Mouse (Mus musculus): Measurements from ENCODE around the gene Gpr157.

Gpr157 gene

DNA sequence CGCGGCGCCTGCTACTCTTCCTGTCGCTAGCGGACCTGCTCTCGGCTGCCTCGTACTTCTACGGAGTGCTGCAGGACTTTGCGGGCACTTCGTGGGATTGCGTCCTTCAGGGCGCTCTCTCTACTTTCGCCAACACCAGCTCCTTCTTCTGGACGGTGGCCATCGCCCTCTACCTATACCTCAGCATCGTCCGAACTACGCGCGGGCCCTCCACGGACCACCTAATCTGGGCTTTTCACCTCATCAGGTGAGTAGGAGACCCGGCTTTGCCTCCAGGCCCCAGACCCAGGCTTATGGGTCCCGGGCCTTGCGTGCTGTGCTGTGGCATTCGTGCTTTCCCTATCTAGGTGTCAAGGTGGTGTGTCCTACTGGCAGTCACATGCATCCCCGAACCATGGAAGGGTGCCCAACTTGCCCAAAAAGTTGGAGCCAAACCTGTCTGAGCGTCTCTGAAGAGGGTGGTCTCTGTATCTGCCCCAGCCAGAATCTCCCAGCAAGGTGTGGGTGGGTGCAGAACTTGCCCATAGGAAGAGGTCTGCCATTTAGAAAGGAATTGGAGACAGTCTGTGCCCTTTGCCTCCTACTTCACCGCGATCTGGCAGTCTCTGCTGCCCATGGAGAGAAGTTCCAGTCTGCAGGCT lies 845 bp downstream of the Gpr157 start:
- ChIA-PET POLR2A (interaction anchor here (0.7 to 3.5 kb wide), 82 partner anchors 9 to 780 kb away, joined by 3 to 62 read pairs (median 4); partner anchors contain the start of genes H6pd (in 2 of the 4), Spsb1 (in 2 of the 4), Kif1b (in 1 of the 4) and Slc25a33 (in 1 of the 4)), CTCF (interaction anchor here (0.6 to 2.9 kb wide), 34 partner anchors 8 to 494 kb away, joined by 3 to 47 read pairs (median 6); partner anchors contain the start of genes H6pd (in 2 of the 4), Slc2a5 (in 1 of the 4) and Spsb1 (in 1 of the 4))

DNA sequence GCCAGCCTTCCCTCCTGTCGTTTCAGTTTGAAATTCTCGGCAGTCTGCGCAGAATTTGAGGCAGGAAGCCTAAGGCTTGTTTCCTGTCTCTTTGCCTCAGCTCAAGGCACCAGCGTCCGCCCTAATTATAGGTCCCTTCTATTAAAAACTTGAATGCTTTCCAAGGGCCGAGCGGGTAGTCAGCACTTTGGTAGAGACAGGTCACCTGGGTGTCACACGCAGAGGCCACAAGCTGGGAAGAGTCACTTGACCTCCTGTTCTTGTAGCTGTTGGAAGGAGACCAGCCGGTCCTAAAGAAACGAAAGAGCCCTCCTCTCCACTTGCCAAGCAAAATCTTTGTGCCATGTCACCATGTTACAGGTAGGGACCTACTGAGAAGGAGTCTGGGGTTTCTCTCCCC lies 2.0 kb downstream of the Gpr157 start:
- CTCF ChIA-PET, result interaction anchor here in 2 of 4 experiments (0.5 to 2.9 kb wide), 4 partner anchors 9 to 936 kb away, joined by 3 to 47 read pairs (median 12); no protein-coding TSS in a partner anchor
- POLR2A ChIA-PET, result interaction anchor here in 2 of 4 experiments (0.8 to 3.5 kb wide), 6 partner anchors 10 to 49 kb away, joined by 3 to 62 read pairs (median 10); no protein-coding TSS in a partner anchor

DNA sequence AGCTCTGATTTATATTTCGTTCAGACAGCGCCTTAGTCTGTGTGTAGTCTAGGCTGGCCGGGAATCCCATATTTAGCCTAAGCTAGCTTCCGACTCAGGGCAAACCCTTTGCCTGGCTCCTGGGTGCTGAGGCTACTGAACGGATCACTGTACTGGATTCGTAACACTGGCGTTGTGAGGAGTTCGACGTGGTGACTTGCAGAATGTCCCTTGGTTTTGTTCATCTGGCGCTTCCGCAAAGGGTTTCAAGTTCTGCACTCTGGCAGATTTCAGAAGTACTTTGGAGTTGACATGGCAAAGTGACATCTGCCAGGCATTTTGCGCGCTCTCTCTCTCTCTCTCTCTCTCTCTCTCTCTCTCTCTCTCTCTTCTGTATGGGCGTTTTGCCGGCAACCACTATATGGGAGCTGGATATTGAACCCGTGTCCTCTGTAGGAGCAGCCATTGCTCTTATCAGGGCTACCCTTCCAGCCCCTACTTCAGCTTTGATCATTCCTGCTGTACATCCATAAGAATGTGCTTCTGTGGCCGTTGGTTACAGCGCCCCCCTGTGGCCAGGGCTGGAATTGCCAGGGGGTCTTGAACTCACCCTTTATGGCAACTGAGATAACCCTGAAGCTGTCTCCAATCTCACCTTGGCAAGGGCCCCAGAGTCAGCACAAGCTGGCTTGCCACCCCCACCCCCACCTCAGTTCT lies 4.9 kb downstream of the Gpr157 start:
- POLR2A ChIA-PET, result interaction anchor here in 3 of 4 experiments (0.6 to 2.0 kb wide), 22 partner anchors 9 to 137 kb away, joined by 3 to 6 read pairs (median 4); partner anchors contain the start of genes H6pd (in 1 of the 3) and Spsb1 (in 1 of the 3)

DNA sequence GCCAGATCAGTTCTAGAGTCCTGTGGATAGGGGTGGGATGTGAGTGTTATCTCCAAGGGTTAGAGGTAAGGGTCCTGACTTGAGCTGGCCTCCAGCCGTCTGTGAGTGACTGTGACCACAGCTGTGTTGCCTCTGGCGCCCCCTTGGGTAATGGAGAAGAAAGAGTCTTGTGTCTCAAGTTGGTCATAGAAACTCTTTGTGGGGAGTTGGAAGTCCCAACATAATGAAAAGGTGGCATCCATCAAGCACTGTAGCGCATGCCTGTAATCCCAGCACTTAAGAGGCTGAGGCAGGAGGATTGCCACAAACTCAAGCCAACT lies 5.4 kb downstream of the Gpr157 start:
- ChIA-PET POLR2A (interaction anchor here in 3 of 4 experiments (0.6 to 2.6 kb wide), 22 partner anchors 9 to 136 kb away, joined by 3 to 10 read pairs (median 4); no protein-coding TSS in a partner anchor), CTCF (interaction anchor here (0.5 to 2.8 kb wide), 128 partner anchors 9 to 1578 kb away, joined by 3 to 36 read pairs (median 4); partner anchors contain the start of genes H6pd (in 2 of the 4), Slc2a5 (in 1 of the 4) and Spsb1 (in 1 of the 4))

More for the DNA sequence above, 4.9 kb downstream of the Gpr157 start:
- CTCF ChIA-PET, result interaction anchor here (0.5 to 2.8 kb wide), 135 partner anchors 8 to 1578 kb away, joined by 3 to 36 read pairs (median 4); partner anchors contain the start of genes H6pd (in 2 of the 4), Slc2a5 (in 1 of the 4) and Spsb1 (in 1 of the 4)

DNA sequence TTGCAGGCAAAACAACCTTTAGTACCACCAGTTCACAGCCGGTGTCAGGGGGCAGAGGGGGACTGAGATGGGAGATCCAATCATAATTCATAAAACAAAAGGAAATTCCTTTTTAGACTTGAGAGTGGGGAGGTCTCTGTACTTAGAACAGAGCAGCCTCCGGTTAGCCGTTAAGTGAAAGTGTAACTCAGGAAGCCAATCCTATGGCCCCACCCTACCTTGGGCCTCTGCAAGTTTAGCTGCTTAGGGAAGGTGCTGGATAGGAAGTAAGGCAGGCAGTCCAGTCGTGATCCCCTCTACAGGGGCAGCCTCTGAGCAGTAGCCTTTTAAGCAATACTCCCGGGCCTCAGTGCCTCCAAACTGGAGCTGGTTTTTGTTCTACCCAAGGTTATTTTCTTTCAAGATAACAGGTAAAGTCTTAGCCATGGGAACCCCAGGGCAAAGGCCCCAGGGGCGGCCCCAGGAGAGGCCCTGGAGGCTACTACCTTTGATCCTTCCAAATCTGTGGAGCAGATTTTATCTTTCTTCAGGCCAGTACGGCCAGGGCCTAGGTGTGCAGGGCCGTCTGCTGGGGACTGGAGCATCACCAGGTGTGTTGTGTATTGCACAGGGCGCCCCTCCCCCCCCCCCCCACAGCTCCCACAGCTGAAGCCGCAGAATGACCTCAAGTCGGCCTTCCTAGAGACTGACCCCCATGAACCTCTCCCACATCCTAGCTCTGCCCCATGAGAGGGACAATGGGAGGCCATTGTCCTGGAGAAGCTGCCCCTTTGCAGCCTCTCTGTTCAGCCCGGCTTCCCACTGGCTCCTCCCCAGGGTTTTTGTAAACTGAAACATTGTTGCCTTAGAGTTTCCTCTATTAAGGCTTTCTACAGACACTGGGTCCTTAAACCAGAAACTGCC lies 6.6 kb downstream of the Gpr157 start:
- POLR2A ChIA-PET, result interaction anchor here in 3 of 4 experiments (0.6 to 2.6 kb wide), 6 partner anchors 15 to 492 kb away, joined by 3 to 10 read pairs (median 4); no protein-coding TSS in a partner anchor
- CTCF ChIA-PET, result interaction anchor here in 3 of 4 experiments (0.5 to 2.8 kb wide), 17 partner anchors 10 to 287 kb away, joined by 3 to 36 read pairs (median 5); no protein-coding TSS in a partner anchor

DNA sequence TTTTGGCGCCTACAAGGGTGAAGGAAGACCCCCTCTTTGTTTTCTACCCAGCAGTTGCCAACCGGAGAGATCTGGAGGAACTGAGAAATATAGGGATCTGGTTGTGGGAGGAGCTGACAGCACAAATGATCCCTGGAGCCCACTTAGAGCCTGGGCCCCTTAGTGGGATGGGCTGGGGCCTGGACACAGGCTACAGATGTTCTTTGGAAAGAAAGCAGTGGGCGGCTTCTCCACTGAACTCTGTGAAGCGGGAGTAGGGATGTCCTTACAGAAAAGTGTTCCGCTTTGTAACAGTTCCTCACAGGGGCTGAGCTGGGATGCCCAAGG lies 7.3 kb downstream of the Gpr157 start:
- ChIA-PET POLR2A (interaction anchor here in 2 of 4 experiments (0.7 to 2.6 kb wide), 3 partner anchors 38 to 492 kb away, joined by 3 to 10 read pairs (median 3); no protein-coding TSS in a partner anchor), CTCF (interaction anchor here in 1 of 4 experiments (0.5 to 1.5 kb wide), 5 partner anchors 9 to 158 kb away, joined by 3 to 4 read pairs (median 3); no protein-coding TSS in a partner anchor)

DNA sequence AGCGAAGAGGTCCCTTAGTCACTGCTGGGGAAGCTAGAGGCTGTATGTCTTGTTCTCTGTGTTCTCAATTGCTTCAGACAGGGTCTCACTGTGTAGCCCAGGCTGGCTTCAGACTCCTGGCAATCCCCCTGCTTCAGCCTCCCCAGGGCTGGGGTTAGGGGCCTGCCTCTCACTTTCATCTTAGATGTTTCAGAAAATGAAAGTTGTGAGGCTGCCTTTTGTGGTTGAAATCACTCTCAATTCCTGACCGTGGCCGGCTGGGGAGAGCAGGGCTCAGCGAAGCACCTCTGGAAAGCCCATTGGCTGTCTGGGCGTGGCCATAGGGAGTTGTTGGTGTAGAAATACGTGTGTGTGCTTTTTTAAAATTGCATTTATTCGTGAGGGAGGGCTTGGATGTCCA lies 9.1 kb downstream of the Gpr157 start:
- CTCF ChIA-PET, result interaction anchor here in 2 of 4 experiments (0.5 to 1.3 kb wide), 5 partner anchors 9 to 358 kb away, joined by 3 to 4 read pairs (median 3); partner anchors contain the start of genes Gpr157 (in 1 of the 2) and Tmem201 (in 1 of the 2)
- POLR2A ChIA-PET, result interaction anchor here in 3 of 4 experiments (0.7 to 2.9 kb wide), 4 partner anchors 9 to 58 kb away, joined by 3 to 11 read pairs (median 4); partner anchors contain the start of gene Gpr157 (in 2 of the 3)

DNA sequence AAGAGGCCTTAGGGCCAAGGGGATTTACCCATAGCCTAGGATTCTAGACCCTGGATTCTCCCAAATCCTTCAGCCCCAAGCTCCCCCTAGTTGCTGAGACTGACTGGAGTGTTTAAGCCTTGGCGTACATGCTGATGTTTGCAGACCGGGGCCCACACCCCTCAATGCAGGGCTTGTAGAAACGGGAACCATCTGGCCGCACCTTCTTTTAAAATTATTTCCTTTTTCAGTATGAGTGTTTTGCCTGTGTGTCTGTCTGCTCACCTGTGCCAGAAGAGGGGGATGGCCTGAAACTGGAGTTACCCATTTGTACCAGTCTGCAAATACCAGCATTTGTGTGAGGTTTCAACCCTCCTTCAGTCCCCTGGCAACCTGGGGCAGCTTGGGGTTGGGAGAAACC lies 10.7 kb downstream of the Gpr157 start:
- ChIA-PET POLR2A (interaction anchor here in 2 of 4 experiments (1.3 to 2.9 kb wide), 8 partner anchors 10 to 75 kb away, joined by 3 to 13 read pairs (median 8); partner anchors contain the start of gene Gpr157 (in 2 of the 2)), CTCF (interaction anchor here (1.1 to 3.9 kb wide), 12 partner anchors 10 to 294 kb away, joined by 3 to 47 read pairs (median 14); partner anchors contain the start of gene Gpr157 (in 3 of the 4))

DNA sequence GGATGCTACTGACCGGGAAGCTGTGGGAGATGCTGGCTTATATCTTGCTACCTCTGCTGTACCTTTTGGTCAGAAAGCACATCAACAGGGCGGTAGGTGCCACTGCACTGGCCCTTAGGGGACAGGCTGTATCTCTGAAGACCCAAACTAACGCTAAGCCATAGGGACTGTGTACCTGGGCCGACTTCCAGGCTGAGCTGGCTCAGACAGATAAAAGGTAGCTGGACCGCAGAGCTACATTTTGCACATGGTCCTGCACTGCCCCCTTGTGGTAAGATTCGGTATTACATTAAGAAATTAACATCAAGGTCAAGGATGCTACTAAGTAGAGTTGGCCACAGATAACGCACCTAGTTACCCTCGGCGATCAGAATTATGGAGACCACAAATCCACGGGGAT lies 11.7 kb downstream of the Gpr157 start:
- CTCF ChIA-PET, result interaction anchor here (0.5 to 3.9 kb wide), 88 partner anchors 8 to 1460 kb away, joined by 3 to 47 read pairs (median 4); partner anchors contain the start of genes Gpr157 (in 3 of the 4), H6pd (in 2 of the 4), Slc2a5 (in 1 of the 4) and Tmem201 (in 1 of the 4)
- POLR2A ChIA-PET, result interaction anchor here in 3 of 4 experiments (0.6 to 2.6 kb wide), 21 partner anchors 8 to 300 kb away, joined by 3 to 13 read pairs (median 4); partner anchors contain the start of genes Gpr157 (in 2 of the 3) and Slc2a5 (in 1 of the 3)

DNA sequence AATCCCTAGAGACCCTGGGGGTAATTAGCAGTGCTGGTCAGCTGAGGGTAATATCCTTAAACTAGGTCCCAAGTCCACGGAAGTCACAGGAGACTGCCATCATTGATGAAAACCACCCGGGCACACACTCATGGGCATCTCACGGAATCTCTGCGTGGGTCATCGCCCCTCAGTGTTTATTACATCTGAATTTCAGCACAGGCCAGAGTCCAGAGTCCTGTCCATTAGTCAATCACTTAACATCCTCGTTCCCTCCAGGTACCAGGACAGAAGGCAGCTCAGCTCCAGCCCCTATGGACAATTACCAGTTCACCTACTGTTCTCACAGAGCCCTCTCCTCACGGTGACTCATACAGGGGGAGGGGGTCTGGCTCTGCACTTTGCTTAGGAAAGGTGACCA lies 15.7 kb downstream of the Gpr157 start:
- ChIA-PET POLR2A (interaction anchor here in 2 of 4 experiments (1.0 to 1.2 kb wide), 2 partner anchors 16 to 23 kb away, joined by 4 read pairs; partner anchors contain the start of gene Gpr157 (in 1 of the 2)), CTCF (interaction anchor here in 2 of 4 experiments (1.0 to 4.8 kb wide), 7 partner anchors 8 to 16 kb away, joined by 3 to 21 read pairs (median 4); partner anchors contain the start of gene Slc2a5 (in 1 of the 2))

DNA sequence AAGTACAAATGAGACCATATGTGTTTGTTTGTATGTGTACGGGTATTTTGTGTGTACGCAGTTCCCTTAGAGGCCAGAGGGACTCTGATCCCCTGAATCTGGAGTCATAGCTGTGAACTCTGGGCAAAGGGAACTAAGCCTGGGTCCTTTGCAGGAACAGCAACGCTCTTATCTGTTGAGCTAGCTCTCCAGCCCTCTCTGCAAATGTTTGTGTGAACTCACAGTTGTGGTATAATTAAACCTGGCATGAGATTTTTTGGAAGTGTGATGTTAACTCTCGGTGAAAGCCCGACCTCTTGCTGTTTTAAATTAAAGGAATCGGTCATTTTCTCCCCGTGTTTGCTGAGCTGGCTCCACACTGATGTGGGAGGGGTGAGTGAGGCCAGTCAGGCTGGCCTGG lies 18.5 kb downstream of the Gpr157 start:
- CTCF ChIA-PET, result interaction anchor here in 1 of 4 experiments (1.0 kb wide), 2 partner anchors 14 to 19 kb away, joined by 4 read pairs; partner anchors contain the start of gene Gpr157
- POLR2A ChIA-PET, result interaction anchor here in 1 of 4 experiments (1.1 kb wide), 1 partner anchor 19 kb away, joined by 4 read pairs; the partner anchor contains the start of gene Gpr157

DNA sequence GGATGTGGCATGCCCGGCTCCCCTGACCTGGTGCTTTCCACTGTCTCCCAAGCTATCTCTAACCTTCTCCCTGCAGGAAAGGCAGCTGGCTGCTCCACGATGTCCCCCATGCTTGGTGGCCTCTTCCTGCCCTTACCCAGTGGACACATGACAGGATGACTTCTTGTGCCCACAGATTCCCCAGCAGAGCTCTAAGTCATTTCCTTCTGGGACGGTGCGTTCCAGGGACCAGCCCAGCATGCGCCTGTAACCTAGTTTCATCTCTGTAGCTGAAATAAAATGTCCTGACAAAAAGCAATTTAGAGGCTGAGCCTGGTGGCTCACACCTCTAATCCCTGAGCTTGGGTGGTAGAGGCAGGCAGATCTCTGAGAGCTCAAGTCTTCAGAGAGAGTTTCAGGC lies 19.5 kb downstream of the Gpr157 start:
- ChIA-PET CTCF (interaction anchor here in 2 of 4 experiments (0.6 to 1.8 kb wide), 4 partner anchors 8 to 20 kb away, joined by 3 to 9 read pairs (median 4); partner anchors contain the start of gene Gpr157 (in 1 of the 2)), POLR2A (interaction anchor here in 1 of 4 experiments (0.6 kb wide), 1 partner anchor 57 kb away, joined by 5 read pairs; no protein-coding TSS in a partner anchor)

DNA sequence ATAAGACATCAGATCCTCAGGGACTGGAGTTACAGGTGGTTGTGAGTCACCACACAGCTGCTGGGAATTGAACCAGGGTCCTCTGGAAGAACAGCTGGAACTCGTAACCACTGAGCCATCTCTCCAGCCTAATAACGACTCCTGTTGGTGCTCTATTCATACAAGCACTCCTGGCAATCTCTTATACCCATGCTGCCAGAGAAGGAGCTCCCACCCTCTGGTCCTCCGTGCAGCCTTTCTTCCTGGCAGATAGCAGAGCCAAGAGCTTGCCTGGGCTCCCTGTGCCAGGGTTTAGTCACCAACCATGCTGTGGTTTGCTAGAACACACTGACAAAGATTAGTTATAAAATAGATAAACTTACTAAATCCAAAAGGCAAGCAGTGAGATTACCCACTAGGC lies 22.5 kb downstream of the Gpr157 start:
- CTCF ChIA-PET, result interaction anchor here in 3 of 4 experiments (0.7 to 4.0 kb wide), 7 partner anchors 10 to 608 kb away, joined by 3 to 26 read pairs (median 4); no protein-coding TSS in a partner anchor
- POLR2A ChIA-PET, result interaction anchor here in 1 of 4 experiments (1.3 to 1.5 kb wide), 3 partner anchors 8 to 79 kb away, joined by 3 to 4 read pairs (median 3); no protein-coding TSS in a partner anchor

DNA sequence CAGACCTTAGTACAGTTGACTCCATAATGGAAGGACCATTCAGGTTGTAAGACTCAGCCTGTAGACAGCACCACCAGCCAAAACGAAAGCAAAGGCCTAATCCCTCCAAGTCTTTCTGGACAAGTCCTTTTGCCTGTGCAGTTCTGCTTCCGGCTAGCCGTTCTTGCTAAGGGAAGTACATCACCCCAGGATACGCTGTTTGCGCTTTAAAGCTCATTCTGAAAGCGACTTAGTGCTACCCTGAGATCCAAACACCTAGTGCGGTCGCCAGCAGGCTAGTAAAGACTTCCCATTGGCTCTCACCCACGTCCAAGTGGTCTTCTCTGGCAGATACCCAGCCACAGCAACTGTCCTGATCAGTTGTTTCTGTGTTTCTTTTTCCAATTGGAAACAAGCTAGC lies 23.2 kb downstream of the Gpr157 start:
- POLR2A ChIA-PET, result interaction anchor here in 1 of 4 experiments (0.5 to 1.5 kb wide), 6 partner anchors 9 to 311 kb away, joined by 3 to 4 read pairs (median 3); no protein-coding TSS in a partner anchor
- CTCF ChIA-PET, result interaction anchor here (0.5 to 4.0 kb wide), 12 partner anchors 8 to 335 kb away, joined by 3 to 26 read pairs (median 4); no protein-coding TSS in a partner anchor

DNA sequence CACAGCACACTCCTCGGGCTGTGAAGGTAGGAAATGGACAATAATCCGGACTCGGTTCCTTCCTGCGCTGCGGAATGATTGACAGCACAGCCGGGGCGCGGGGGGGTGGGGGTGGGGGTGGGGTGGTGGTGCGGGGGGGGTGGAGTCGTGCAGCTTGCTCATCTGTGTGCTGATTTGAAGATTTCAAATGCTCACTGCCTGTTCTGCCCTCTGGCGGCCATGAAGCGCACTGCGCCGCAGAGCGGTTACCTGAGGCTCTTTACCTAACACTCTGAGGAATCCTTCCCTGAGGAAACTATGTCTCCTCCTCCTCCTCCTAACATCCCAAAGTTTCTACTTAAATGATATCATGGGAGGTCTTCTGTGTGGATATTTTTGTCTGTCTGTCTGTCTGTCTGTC lies 25.7 kb downstream of the Gpr157 start:
- POLR2A ChIA-PET, result interaction anchor here in 3 of 4 experiments (0.6 to 1.7 kb wide), 9 partner anchors 9 to 782 kb away, joined by 3 to 9 read pairs (median 3); no protein-coding TSS in a partner anchor
- CTCF ChIA-PET, result interaction anchor here (0.6 to 4.0 kb wide), 38 partner anchors 10 to 1924 kb away, joined by 3 to 26 read pairs (median 4); partner anchors contain the start of gene Gpr157 (in 2 of the 4)

DNA sequence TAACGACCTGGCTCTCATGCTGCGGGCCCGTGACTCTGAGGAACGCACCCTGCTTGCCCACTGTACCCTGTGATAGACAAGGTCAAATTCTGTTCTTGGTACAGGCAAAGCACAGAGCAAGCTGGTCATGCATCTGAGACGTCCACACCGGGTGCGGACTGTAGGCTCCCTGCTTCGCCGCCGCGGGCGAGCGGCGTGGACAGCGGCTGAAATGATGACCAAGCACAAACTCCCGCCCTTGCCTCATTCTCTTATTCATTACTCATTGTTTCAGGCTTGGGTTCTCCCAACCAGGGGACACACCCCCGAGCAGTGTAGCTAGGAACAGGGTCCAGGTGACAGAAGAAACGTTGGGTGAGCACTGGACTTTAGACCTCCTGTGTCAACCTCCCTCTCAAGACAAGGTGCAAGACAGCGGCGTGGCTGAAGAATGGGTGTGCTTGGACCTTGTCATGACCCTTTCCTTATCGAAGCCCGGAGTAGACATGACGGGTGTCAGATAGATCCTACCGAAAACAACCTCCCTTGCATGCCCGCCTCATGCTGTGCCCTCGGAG lies 27.4 kb downstream of the Gpr157 start:
- CTCF ChIA-PET, result interaction anchor here in 2 of 4 experiments (0.5 to 1.5 kb wide), 2 partner anchors 11 to 364 kb away, joined by 3 to 4 read pairs; no protein-coding TSS in a partner anchor

More for the DNA sequence above, 27.4 kb downstream of the Gpr157 start:
- POLR2A ChIA-PET, result interaction anchor here in 2 of 4 experiments (0.9 to 1.7 kb wide), 7 partner anchors 13 to 65 kb away, joined by 3 to 6 read pairs (median 3); partner anchors contain the start of gene Gpr157 (in 1 of the 2)
